8 mouse cellular contexts compared by ENCODE assay signal in genomic region chr9:66275267-66275991, GRCm38 (mm10).
DNase-seq lines count a peak whose midpoint lies in the region; ATAC-seq and TF ChIP-seq lines count a peak whose summit lies in the region.

No protein-coding gene starts in this region.

- no peak for TF ChIP-seq CTCF in heart, adult 2 months (IDR thresholded peaks at IDR 0.05)

- 10% methylated on average over 15 of the region's 15 CpGs for WGBS in heart, adult 2 months
- 2% methylated on average over 15 of the region's 15 CpGs for WGBS in midbrain, embryonic 14.5 days

- no peaks in the 10 kb centered on the region for H3K27me3 ChIP-seq in heart, adult 2 months (ENCODE audit: control insufficient read depth, insufficient read depth, low read length)
- no peaks in the 10 kb centered on the region for H3K27me3 ChIP-seq in midbrain, embryonic 14.5 days (ENCODE audit: control insufficient read depth, insufficient read depth, low read length)

- ATAC-seq in common myeloid progenitor, adult 5-6 weeks (replicated peaks; ENCODE audit: low read depth, poor library complexity, severe bottlenecking): 0 out of 2 replicates have a peak, but pooled peaks have one; percentile 16
- no peak for ATAC-seq in midbrain, embryonic 14.5 days (ENCODE audit: low FRiP score, low TSS enrichment)

- peak overlapping the region; percentile 77 for H3K27ac ChIP-seq in heart, adult 2 months
- peak overlapping the region; percentile 42; the same call in 1 of the 2 replicates for H3K27ac ChIP-seq in midbrain, embryonic 14.5 days (replicated peaks; ENCODE audit: low read depth, low read length)

- no peaks in the 10 kb centered on the region for H3K9me3 ChIP-seq in midbrain, embryonic 14.5 days (ENCODE audit: control insufficient read depth, low read length)

- intact Hi-C loops in heart, adult 2 months (cut with DNase I): no loop called here
- intact Hi-C loops in left cerebral cortex, postnatal 36 days (cut with DNase I): no loop called here

- peak; percentile 18 for DNase-seq in adrenal gland, postnatal 25 days
- peak; percentile 49 to 53 for DNase-seq in heart, adult 2 months
- DNase-seq in kidney, adult 18-20 months: peak; percentile 16
- peak; percentile 72 to 74 for DNase-seq in left cerebral cortex, postnatal 36 days (ENCODE audit: low spot score in 2 of 2)
- peak; percentile 63 for DNase-seq in midbrain, embryonic 14.5 days
- DNase-seq in testis, postnatal 14 days (ENCODE audit: low spot score): peak; percentile 29
- DNase-seq in spleen, postnatal 36 days (ENCODE audit: low spot score in 2 of 2): no peak

- no peaks in the 10 kb centered on the region for H3K79me2 ChIP-seq in heart, adult 2 months (replicated peaks; ENCODE audit: control insufficient read depth, insufficient read depth, low read length)

- TF ChIP-seq POLR2A in heart, adult 2 months (IDR thresholded peaks at IDR 0.05; ENCODE audit: insufficient read depth, low read depth, low read length): no peak

- TF ChIP-seq EP300 in heart, adult 2 months (IDR thresholded peaks at IDR 0.05; ENCODE audit: insufficient read depth, low read depth, low read length): peak; percentile 56; the same call in 1 of the 2 replicates

- peaks cover 21% of the 10 kb centered on the region for H3K4me1 ChIP-seq in heart, adult 2 months (ENCODE audit: control insufficient read depth, insufficient read depth, low read length)
- H3K4me1 ChIP-seq in midbrain, embryonic 14.5 days (ENCODE audit: control insufficient read depth, insufficient read depth, low read length): peaks cover 17% of the 10 kb centered on the region

- H3K36me3 ChIP-seq in heart, adult 2 months (ENCODE audit: control insufficient read depth, insufficient read depth, low read length): peaks cover 3% of the 10 kb centered on the region; the same call in 1 of the 2 replicates
- H3K36me3 ChIP-seq in midbrain, embryonic 14.5 days (ENCODE audit: control insufficient read depth, insufficient read depth, low read length): no peaks in the 10 kb centered on the region

- H3K4me3 ChIP-seq in heart, adult 2 months: peak overlapping the region; percentile 36
- H3K4me3 ChIP-seq in midbrain, embryonic 14.5 days (replicated peaks; ENCODE audit: low read depth, low read length): peak overlapping the region; percentile 17; the same call in 1 of the 2 replicates

- H3K4me2 ChIP-seq in midbrain, embryonic 14.5 days (ENCODE audit: low read length): peak overlapping the region; percentile 49

- H3K9ac ChIP-seq in heart, adult 2 months (ENCODE audit: low read depth, low read length): peak overlapping the region; percentile 52; the same call in 1 of the 2 replicates
- H3K9ac ChIP-seq in midbrain, embryonic 14.5 days (replicated peaks; ENCODE audit: low read length): no peak overlapping the region; the same call in 1 of the 2 replicates

Comparison
In these comparisons a context has a peak if more than half of its experiments do, and no peak if none do; other contexts are left out.
1. DNase-seq: peak in adrenal gland, postnatal 25 days (single experiment), heart, adult 2 months (2 of 2), kidney, adult 18-20 months (single experiment), left cerebral cortex, postnatal 36 days (2 of 2), midbrain, embryonic 14.5 days (single experiment) and testis, postnatal 14 days (single experiment); none in spleen, postnatal 36 days (0 of 2).